Mouse (Mus musculus): Measurements from ENCODE around the gene Faap100.
"Not testable (repeated sequence)": the region's sequence is repeated elsewhere in the genome, so short reads cannot be mapped to it uniquely, and the experiment has no call there.

The Faap100 gene

DNA sequence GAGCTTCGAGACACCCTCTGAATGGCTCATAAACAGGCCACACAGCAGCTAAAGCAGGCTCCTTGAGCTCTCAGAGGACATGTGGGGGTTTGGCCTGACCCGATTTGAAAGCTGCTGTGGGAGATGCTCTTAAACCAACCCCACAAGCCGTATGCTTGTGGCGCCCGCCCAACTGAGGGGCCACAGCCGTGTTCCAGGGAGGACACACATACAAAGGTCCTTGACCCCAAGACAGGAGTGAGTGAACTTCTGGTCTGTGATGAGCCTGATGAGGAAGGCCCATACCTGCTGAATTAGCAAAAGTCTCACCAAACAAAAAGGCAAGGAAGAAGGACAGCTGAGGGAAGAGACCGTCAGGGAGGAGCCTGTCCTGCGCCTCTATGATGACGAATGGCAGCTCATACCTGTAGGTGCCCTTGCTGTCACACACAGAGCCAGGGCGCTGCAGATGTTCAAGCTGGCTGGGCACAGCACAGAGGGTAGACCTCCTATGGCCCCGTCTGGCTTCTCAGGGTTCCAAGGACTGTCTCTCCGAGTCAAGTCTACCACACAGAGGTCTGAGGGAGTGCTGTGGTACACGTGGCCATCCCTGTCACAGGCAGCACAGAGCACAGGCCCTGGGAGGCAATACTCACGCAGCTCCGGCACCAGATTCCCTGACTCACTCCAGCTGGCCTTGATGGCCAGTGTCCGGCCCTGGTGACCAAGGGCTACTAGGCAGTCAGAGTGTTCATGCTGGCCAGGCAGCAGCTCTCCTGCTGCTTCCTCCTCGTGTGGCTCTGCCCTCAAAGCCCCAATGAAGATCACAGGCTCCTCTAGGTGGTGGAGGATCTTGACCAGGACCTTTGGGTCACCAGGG is 2.0 kb downstream of the Faap100 start:
- DNase-seq (ENCODE audit: low read depth, low spot score): no peak

DNA sequence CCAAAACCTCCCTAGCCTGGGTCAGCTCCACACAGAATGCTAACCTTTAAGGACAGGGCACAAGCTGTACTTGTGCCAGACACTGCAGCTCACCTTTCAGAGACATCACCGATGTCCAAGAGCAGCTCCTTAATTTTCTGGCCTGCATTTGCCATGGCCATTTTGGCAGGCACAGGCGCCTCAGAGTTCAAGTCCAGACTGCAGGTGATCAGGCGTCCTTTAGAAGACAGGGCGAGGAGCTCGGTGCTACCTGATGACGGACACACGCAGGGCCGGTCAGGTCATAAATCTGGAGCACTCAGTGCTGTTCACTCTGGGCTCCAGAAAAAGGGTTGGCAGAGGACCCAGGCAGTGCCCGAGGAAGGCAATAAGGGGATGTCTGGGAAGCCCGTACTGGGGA is 3.2 kb downstream of the Faap100 start:
- DNase-seq (ENCODE audit: low read depth, low spot score): no peak

DNA sequence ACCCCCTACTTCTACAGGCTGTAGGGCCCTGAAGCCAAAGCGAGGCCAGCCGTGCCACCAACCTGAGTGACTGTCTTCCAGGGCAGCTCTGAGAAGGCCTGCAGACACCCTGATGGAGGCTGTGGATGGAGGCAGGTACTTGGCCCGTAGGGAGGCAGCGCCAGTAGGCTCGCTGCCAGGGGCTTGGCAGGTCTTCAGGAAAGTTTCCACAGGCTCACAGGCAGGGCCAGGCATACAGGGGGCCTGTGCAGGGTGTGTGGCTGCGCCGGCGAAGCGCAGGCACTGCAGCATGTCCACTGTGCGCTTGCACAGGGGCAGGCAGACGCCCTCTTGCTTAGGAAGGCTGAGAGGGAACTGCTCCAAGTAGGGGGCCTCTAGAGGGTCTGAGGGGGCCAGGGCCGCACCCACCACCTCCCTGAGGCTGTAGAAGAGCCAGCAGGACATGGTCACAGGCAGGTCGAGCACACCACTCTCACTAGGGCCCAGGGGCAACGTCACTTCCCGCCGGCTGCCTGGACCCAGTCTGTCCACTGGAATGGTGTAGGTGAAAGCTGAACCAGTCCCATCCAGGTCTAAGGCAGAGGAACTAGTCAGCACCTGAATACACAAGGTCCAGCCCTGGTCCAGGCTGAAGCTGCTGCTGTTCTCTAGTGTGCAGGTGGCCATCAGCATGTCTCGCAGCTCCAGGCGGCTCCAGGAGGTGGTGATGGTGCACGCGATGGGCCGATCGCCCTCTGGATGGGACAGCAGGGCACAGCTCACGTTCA is 4.6 kb downstream of the Faap100 start:
- DNase-seq (ENCODE audit: low read depth, low spot score): no peak

DNA sequence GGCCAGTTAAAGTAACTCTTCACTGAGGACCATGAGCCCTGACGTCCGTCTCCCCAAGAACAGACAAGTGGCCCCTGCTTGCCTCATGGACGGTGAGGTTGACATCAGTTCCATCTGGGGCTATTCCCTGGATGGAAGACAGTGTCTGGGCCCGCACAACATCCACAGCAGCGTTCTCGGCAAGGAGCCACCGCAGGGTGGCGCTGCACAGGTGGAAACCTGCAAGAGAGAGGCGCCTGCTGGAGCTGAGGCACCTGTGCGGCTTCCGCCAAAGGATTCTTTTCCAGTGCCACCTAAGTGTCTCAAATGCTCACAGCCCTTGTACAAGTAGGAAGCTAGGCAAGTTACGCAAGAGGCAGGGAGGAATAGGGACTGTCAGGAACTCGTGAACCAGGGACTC is 5.5 kb downstream of the Faap100 start:
- peak; percentile 86 for DNase-seq (ENCODE audit: low read depth, low spot score)

DNA sequence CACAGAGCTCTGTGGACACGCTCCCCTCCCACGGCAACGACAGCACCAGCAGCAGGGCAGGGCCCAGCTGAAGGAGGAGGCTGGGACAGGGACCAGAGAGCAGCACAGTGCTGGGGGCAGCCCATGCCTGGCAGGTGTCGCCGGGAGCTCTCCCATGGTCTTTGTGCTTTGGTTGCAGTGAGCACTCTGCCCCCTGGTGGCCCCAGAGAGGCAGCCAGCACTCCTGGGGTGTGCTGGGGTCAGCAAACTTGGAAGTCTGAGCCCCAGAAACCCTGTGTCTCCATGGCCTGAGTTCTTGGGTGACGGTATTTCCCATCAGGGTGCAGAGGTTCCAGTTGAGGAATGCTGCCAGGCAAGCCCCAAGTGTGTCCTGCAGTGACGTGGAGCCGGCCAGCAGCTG is 8.9 kb downstream of the Faap100 start:
- DNase-seq (ENCODE audit: low read depth, low spot score): peak; percentile 78

DNA sequence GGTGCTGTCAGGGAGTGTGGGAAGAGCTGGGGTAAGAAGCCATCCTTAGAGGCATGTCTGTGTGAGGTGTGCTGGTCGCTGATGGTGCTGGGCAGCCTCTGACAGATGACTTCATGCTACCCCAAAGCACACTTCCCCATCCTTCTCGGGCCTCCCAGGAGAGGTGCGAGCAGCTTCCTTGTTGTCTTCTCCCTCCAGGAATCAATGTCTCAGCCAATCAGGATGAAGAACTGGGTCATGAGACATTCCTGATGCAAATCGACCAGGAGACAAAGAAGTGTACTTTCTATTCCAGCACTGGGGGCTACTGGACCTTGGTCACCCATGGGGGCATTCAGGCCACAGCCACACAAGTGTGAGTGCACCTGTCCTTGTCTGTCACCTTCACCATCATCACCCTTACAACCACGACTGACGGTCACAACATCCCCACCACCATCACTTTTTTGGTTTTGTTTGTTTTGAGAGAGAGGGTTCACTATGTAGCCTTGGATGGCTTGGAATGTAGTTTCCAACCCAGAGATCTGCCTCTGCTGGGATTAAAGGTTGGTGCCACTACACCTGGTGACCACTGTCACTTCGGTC is 12.0 kb downstream of the Faap100 start:
- DNase-seq (ENCODE audit: low read depth, low spot score): no peak

DNA sequence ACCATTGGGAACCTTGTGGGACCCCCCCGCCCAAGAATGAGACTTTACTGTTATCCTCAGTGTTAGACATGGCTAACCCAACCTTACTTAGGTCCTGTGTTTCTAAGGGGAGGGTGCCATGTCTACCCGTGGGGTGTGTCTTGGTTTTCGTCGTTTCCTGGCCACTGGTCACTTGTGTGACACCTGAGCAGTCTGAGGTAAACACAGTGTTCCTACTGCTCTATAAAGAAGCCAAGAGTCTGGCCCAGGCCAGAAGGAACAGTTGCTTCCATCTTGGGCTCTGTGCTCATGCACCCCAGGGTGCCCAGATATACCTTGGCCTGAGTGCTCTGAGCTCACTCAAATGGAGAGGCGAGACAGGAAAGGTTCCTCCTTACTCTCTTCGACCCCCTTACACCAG is 15.7 kb downstream of the Faap100 start:
- DNase-seq (ENCODE audit: low read depth, low spot score): no peak

DNA sequence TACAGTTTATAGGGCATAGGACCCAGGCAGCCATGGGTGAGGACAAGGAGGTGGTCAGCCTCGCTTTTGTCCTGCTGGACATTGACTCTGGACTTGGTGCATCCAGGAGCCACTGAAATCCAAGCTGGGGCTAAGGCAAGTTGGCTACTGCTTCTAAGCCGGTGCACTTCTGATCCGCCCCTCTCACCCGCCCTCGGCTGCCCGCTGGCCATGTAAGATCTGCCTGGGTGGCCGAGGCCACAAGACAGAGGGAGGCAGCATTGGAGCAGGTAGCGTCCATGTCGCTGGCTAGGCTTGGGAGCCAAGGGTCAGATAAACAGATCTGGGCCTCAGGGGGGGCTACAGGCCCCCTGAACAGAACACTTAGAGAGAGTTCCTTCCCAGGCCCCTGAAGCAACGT is 17.3 kb downstream of the Faap100 start, which contains the start of gene Fscn2:
TSS of gene Fscn2 (plus strand) at position 240 of the 400 bp plus-strand sequence.
- DNase-seq (ENCODE audit: low read depth, low spot score): no peak

DNA sequence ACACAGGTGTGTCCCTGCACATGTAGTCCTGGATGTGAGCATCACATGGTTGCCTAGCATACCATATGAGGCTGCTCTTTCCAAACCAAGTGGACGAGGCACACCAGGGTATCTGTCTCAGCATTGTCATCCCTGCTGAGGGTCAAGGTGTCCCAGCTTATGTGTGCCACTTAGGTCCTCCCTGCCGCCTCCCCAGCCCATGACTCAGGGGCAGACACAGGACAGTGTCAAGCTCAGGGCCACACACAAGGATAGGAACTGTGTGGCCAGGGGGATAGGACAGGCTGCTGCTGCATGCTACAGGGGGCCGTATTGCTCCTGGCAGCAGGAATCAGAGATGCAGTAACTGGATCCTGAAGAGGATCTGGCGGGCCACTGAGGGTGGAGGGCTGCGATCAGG is 17.8 kb downstream of the Faap100 start:
- no peak for DNase-seq (ENCODE audit: low read depth, low spot score)

DNA sequence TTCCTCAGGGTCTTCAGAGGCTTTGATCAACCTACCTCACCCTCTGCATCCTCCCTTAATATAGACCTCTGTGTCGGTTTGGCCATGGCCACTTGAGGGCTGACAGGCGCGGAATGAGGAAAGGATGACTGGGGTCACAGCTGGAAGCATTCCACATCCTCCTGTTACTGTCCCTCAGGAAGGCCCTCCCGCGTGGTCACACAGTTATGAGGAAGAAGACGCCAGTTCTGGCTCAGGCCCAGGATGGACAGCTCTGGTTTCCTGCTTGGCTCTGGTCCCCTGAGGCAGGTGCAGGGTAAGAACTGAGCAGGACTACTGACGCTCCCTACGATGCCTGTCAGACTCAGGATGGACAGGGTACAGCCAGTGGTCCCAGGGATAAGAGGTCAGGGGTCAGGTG is 18.5 kb downstream of the Faap100 start:
- DNase-seq (ENCODE audit: low read depth, low spot score): no peak

DNA sequence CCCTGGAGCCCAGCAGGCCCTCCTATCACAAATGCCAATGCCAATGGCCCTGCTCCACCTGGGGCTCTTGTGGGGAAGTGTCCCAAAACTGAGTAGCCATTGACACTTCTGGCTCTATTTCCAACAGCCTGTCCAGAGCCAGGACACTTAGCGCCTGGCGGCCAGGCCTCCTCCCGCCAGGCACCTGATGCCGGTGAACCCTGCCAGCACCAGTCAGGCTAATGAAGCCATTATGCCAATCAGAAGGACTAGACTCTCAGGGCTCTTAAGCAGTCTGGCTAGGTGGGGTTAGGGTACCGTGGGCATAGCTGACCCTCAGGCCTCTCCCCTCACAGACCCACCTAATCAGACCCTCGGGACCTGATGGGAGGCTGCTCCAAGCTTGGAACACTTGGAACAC is 19.2 kb downstream of the Faap100 start:
- DNase-seq (ENCODE audit: low read depth, low spot score): no peak

DNA sequence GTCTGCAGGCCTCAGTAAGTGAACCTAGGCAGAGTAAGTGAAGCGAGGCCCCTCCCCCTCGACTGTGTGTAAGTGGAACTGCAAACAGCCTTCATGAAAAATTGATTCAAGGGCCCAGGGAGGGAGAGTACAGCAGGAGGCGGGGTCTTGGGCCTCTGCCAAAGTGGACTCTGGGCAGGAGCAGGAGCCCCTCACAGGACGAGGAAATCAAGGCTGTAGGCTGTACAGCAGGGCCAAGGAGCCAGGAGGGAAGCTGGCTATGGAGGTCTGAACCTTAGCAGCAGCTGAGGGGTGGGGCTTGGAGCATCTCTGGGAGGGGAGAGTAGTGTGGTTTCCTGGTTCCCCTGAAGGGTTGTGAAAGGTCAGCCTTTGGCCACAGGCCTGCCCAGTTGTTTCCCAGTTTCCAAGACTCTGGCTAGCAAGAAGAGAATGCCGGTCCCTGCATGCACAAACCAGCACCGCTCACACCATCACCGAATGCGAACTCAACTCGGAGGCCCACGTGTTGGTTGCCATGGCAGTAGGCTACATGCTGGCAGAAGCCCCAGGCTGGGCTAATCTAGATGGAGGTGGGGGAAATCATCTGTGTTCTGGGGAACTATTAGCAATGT is 20.7 kb downstream of the Faap100 start:
- DNase-seq (ENCODE audit: low read depth, low spot score): no peak

DNA sequence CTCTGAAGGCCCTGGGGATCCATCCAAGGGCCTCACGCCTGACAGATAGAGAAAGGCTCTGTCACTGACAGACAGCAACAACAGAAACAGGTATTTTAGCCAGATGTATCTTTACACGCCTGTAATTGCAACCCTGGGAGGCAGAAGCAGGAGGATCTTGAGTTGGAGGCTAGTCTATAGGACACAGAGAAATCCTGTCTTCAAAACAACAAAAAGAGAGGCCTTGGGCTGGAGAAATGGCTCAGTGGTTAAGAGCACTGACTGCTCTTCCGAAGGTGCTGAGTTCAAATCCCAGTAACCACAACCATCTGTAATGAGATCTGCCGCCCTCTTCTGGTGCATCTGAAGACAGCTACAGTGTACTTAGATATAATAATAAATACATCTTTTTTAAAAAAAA is 21.7 kb downstream of the Faap100 start:
- no peak for DNase-seq (ENCODE audit: low read depth, low spot score)

DNA sequence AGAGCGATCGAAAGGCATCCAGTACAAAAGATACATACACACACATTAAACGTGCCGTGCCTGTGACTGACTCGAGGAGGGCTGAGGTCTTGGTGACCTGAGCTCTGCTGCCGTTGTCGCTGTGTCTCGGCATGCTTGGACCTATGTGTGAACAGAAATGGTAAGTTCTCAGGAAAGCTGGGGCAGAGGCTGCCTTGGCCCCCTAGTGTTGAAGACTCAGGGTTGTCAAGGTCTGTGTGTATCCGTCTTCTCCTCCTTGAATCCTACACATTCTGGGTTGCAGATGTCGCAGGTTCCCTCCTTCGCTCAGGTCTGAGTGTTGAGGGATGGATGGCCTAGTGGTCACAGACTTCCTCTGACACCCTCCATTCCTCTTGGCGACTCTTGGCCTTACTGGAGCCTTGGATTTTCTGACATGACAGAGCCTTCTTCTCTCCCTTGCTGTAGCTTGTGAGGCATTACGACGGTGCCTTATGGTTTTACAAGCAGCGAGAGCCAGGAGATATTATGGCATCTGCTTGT is 22.2 kb downstream of the Faap100 start:
- peak; percentile 56 for DNase-seq (ENCODE audit: low read depth, low spot score)

DNA sequence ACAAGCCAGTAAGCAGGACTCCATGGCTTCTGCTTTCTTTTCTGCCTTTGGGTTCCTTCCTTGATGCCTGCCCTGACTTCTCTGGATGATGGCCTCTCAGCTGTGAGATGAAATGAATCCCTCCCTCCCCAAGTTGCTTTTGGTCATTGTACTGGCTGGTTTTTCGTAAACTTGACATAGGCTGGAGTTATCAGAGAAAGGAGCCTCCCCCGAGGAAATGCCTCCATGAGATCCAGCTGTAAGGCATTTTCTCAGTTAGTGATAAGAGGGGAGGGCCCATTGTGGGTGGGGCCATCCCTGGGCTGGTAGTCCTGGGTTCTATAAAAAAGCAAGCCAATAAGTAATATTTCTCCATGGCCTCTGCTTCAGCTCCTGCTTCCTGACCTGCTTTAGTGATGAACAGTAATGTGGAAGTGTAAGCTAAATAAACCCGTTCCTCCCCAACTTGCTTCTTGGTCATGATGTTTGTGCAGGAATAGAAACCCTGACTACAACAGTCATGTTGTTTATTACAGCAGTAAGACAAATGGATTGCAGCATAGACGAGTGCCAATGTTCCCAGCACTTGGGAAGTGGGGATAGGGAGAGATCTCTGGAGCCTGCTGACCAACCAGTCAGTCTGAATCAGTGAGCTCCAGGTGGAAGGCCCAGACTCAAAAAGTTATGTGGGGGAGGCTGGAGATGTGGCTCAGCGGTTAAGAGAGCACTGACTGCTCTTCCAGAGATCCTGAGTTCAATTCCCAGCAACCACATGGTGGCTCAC is 23.1 kb downstream of the Faap100 start:
- no peak for DNase-seq (ENCODE audit: low read depth, low spot score)

DNA sequence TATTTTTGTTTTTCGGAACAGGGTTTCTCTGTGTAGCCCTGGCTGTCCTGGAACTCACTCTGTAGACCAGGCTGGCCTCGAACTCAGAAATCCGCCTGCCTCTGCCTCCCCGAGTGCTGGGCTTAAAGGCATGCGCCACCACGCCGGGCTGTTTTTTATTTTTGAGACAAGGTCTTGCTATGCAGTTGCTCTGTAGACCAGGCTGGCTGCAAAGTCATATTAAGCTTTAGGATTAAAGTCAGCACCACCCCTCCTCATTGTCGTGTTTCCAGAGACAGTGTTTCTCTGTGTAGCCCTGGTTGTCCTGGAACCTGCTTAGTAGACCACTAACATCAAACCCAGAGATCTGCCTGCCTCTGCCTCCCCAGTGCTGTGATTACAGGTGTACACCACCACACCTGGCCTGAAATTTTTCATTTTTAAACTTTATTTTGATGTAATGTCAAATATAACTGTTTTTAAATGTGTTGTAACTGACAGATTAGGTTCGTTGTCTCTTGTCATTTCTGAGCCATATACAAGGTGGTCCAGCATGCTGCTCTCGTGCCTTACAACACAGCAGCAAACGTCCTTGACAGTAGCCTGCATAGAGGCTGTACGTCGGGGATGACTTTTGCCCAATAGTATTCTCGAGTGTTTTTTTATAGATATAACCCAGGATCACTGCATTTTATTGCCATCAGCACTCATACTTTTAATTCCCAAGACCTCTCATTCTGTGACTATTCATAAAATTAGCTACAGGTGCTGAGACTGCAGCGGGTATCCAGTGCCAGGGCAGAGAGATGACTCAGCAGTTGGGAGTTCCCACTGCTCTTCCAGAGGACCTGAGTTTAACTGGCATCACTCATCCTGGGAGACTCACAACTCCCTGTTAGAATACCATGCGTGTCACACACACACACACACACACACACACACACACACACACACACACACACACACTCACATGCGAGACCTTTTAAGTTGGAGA is 24.0 kb downstream of the Faap100 start:
- no peak for DNase-seq (ENCODE audit: low read depth, low spot score)

DNA sequence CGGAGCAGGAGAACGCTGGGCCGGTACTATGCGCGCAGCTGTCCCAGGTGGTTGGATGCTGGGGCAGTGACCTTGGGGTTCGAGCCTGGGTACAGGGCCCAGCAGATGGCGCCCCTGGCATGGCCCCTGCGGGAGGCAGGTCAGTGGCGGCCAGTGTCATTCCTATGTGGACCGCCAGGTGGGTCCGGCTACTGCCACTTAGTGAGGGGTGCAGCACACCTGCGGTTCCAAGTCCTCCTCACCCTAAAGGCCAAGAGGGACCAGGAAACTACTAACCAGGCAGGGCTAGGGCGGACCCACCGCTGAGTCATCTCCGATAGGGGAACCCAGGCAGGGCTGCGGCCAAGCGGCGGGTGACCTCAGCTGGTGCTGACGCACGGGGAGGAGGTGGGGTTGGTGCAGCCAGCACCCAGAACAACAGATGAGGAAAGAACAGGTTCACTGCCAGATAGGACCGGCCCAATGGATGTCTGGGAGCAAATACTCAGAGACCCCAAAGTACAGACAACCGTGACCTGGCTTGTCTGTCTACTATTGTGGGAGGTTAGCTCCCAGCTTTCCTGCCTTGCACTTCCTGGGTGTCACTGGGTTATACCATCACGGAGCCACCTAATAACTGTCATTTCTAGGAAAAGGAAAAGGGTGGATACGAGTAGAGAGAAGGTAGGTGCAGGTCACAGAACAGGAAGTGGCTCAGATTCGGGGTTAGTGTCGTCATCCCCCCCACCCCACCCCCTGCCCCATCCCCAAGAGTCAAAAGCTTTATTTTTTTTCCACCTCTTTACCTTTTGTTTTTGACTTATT is 24.9 kb downstream of the Faap100 start:
- DNase-seq (ENCODE audit: low read depth, low spot score): peak; percentile 58

DNA sequence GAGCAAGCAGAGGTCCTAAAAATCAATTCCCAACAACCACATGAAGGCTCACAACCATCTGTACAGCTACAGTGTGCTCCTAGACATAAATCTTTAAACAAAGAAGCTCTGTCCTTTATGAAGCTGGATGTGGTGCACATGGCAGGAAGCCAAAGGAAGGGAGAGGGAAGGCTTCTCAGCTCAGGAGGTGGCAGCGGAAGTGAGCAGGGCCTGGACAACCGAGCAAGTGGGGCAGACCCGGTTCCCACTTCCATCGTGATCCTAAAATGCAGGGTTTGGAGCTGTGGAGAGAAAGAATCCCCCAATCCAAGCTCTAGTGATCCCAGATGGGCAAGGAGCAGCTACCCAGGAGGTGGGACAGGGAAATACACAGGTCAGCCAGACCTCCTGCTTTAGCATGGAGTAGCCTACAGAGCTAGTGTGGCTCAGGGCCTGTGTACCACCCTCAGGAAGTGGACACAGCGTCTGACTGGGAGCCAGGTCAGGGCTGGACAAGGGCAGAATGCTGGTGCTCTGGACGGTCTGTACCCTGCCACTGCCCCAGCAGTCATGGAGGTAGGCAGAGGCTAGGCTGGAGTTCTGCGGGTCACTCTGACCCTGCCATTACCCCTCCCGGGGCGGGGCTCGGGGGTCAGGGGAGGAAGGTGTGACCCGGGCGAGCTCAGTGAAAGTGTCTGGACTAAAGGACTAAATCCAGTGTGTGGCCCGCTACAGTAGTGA is 25.8 kb downstream of the Faap100 start:
- no peak for DNase-seq (ENCODE audit: low read depth, low spot score)

DNA sequence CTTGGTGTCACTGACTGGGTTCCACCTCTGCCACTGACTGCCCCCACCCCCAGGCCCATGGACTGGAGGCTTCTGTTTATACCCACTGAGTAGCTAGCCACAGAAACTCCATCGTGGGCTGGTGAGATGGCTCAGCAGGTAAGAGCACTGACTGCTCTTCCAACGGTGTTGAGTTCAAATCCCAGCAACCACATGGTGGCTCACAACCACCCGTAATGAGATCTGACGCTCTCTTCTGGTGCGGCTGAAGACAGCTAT is 26.5 kb downstream of the Faap100 start:
- not testable (repeated sequence) for DNase-seq (ENCODE audit: low read depth, low spot score)

All from ZHBTc4 (cell line).